ENCODE assay signal across 21 mouse cellular contexts in genomic region chr11:101027121-101027520, GRCm38 (mm10). TPM values are rescaled to one million over a fixed set of nuclear protein-coding genes. Genes with fewer than 3 reads are reported as not detected.
A peak's percentile ranks its signal among the peaks of the same experiment; 100 is the strongest.
DNase-seq lines count a peak whose midpoint lies in the region; ATAC-seq and TF ChIP-seq lines count a peak whose summit lies in the region.
"Had no signal": no experiment of that assay in that cellular context is flagged by ENCODE, and none has a peak within 500 bp of the region (broad histone marks: within the 10 kb centered on the region; RNA-seq: fewer than 3 reads in every experiment).

No protein-coding gene starts in this region.

- H3K36me3 ChIP-seq in heart, embryonic 10.5 days = peaks cover 86% of the 10 kb centered on the region
- H3K36me3 ChIP-seq in heart, embryonic 15.5 days = peaks cover 33% of the 10 kb centered on the region
- peaks cover 19% of the 10 kb centered on the region for H3K36me3 ChIP-seq in heart, embryonic 11.5 days (ENCODE audit: control insufficient read depth, insufficient read depth, low read length)

- DNase-seq in heart, embryonic 10.5 days (ENCODE audit: low spot score) = no peak
- no peak for DNase-seq in heart, adult 18-20 months
- no peak for DNase-seq in layer of hippocampus, adult 2 months (ENCODE audit: low spot score in 2 of 2)
- no peak for DNase-seq in layer of hippocampus, postnatal 14 days (ENCODE audit: low spot score in 2 of 2)
- no peak for DNase-seq in spleen, postnatal 10 days (ENCODE audit: low spot score in 2 of 2)
- DNase-seq: adrenal gland, adult 2 months; adrenal gland, postnatal 25 days; cerebellum, adult 18-20 months; cerebellum, adult 9-11 months; cerebellum, postnatal 36 days; heart, postnatal 36 days; kidney, adult 9 months had no signal

- no peak for ATAC-seq in heart, embryonic 15.5 days (replicated peaks; ENCODE audit: insufficient number of reproducible peaks, insufficient read depth, low FRiP score, low read depth)
- ATAC-seq in heart, embryonic 11.5 days (replicated peaks; ENCODE audit: insufficient number of reproducible peaks, low FRiP score, low TSS enrichment) = no peak
- ATAC-seq: forebrain, embryonic 16.5 days; hindbrain, embryonic 16.5 days; inflammation-experienced regulatory T-cells, adult 6 months had no signal

- TF ChIP-seq CTCF in layer of hippocampus, adult 2 months (conservative IDR thresholded peaks at IDR 0.05) = no peak

- H3K4me1 ChIP-seq in heart, embryonic 10.5 days = peaks cover 30% of the 10 kb centered on the region
- H3K4me1 ChIP-seq in heart, embryonic 15.5 days (replicated peaks) = peaks cover 27% of the 10 kb centered on the region
- peaks cover 24% of the 10 kb centered on the region for H3K4me1 ChIP-seq in heart, embryonic 11.5 days (ENCODE audit: control insufficient read depth, insufficient read depth, low read length)
- H3K4me1 ChIP-seq: embryonic facial prominence, embryonic 13.5 days; forebrain, embryonic 12.5 days; hindbrain, embryonic 12.5 days had no signal

- no peaks in the 10 kb centered on the region for H3K9me3 ChIP-seq in heart, embryonic 10.5 days
- no peaks in the 10 kb centered on the region for H3K9me3 ChIP-seq in heart, embryonic 15.5 days (replicated peaks)
- H3K9me3 ChIP-seq in heart, embryonic 11.5 days (replicated peaks; ENCODE audit: control insufficient read depth, low read length) = no peaks in the 10 kb centered on the region
- H3K9me3 ChIP-seq: embryonic facial prominence, embryonic 13.5 days; forebrain, embryonic 12.5 days; hindbrain, embryonic 12.5 days had no signal

- no peak overlapping the region for H3K4me3 ChIP-seq in heart, embryonic 10.5 days
- no peak overlapping the region for H3K4me3 ChIP-seq in heart, embryonic 15.5 days
- no peak overlapping the region for H3K4me3 ChIP-seq in heart, embryonic 11.5 days (ENCODE audit: low read depth, low read length)
- no peak overlapping the region for H3K4me3 ChIP-seq in layer of hippocampus, adult 2 months
- H3K4me3 ChIP-seq: embryonic facial prominence, embryonic 13.5 days; forebrain, embryonic 12.5 days; hindbrain, embryonic 12.5 days had no signal

- no peaks in the 10 kb centered on the region for H3K27me3 ChIP-seq in heart, embryonic 10.5 days (ENCODE audit: insufficient read depth, poor library complexity, severe bottlenecking)
- H3K27me3 ChIP-seq in heart, embryonic 15.5 days = no peaks in the 10 kb centered on the region
- H3K27me3 ChIP-seq in heart, embryonic 11.5 days (ENCODE audit: control insufficient read depth, insufficient read depth, low read length) = no peaks in the 10 kb centered on the region
- H3K27me3 ChIP-seq: embryonic facial prominence, embryonic 13.5 days; forebrain, embryonic 12.5 days; hindbrain, embryonic 12.5 days had no signal

- H3K9ac ChIP-seq in heart, embryonic 15.5 days = no peak overlapping the region
- H3K9ac ChIP-seq in heart, embryonic 11.5 days (ENCODE audit: low read depth, low read length) = no peak overlapping the region
- H3K9ac ChIP-seq: embryonic facial prominence, embryonic 13.5 days; forebrain, embryonic 12.5 days; hindbrain, embryonic 12.5 days had no signal

- WGBS in heart, embryonic 10.5 days = 86% methylated on average over 11 of the region's 11 CpGs
- whole genome bisulfite sequencing in heart, embryonic 15.5 days = 81% methylated on average over 11 of the region's 11 CpGs
- 83% methylated on average over 11 of the region's 11 CpGs for WGBS in heart, embryonic 11.5 days (ENCODE audit: insufficient replicate concordance)

- H3K4me2 ChIP-seq in heart, embryonic 15.5 days = no peak overlapping the region
- no peak overlapping the region for H3K4me2 ChIP-seq in heart, embryonic 11.5 days
- H3K4me2 ChIP-seq: embryonic facial prominence, embryonic 13.5 days; forebrain, embryonic 12.5 days; hindbrain, embryonic 12.5 days had no signal

- H3K27ac ChIP-seq in heart, embryonic 10.5 days = peak overlapping the region; percentile 8; the same call in 1 of the 2 replicates
- 0 out of 2 replicates have a peak overlapping the region, but pooled peaks have one; percentile 0 for H3K27ac ChIP-seq in heart, embryonic 15.5 days
- H3K27ac ChIP-seq in heart, embryonic 11.5 days (ENCODE audit: low read depth, low read length) = no peak overlapping the region
- H3K27ac ChIP-seq in layer of hippocampus, adult 2 months = peak overlapping the region; percentile 24; the same call in 1 of the 2 replicates
- H3K27ac ChIP-seq: embryonic facial prominence, embryonic 13.5 days; forebrain, embryonic 12.5 days; hindbrain, embryonic 12.5 days had no signal

RNA-seq across cellular contexts. Expression of gene Atp6v0a1, which starts 17.9 kb away (rescaled TPM):
- 54.4 and 66.3 TPM in 2 replicates for polyA plus RNA-seq in heart, embryonic 10.5 days (2016; fragmentation: Nextera tagmentation; extraction: Ambion mirVana)
- total RNA-seq in heart, adult 18-20 months (2021) = 10 to 100 TPM; 87.1 to 92.2 TPM
- 54.1 and 54.4 TPM in 2 replicates for polyA plus RNA-seq in heart, embryonic 15.5 days (2015; fragmentation: Nextera tagmentation; extraction: Ambion mirVana)
- polyA plus RNA-seq in heart, embryonic 11.5 days (2014; fragmentation: Nextera tagmentation; extraction: Ambion mirVana) = 57.1 and 62.2 TPM in 2 replicates
- 100 to 1,000 TPM; 457 to 476 TPM for total RNA-seq in layer of hippocampus, adult 2 months (2021)
- 100 to 1,000 TPM; 451 to 457 TPM for total RNA-seq in layer of hippocampus, postnatal 14 days (2021)

RNA-seq across cellular contexts. Expression of gene Naglu, which starts 42.7 kb away (rescaled TPM):
- 13.9 and 15.8 TPM in 2 replicates for polyA plus RNA-seq in heart, embryonic 10.5 days (2016; fragmentation: Nextera tagmentation; extraction: Ambion mirVana)
- 1 to 10 TPM; 7.2 to 8.4 TPM for total RNA-seq in heart, adult 18-20 months (2021)
- 11.6 and 16.3 TPM in 2 replicates for polyA plus RNA-seq in heart, embryonic 15.5 days (2015; fragmentation: Nextera tagmentation; extraction: Ambion mirVana)
- 9.6 and 13.1 TPM in 2 replicates for polyA plus RNA-seq in heart, embryonic 11.5 days (2014; fragmentation: Nextera tagmentation; extraction: Ambion mirVana)
- 1 to 10 TPM; 8.7 to 9.6 TPM for total RNA-seq in layer of hippocampus, adult 2 months (2021)
- 10 to 100 TPM in 1 of 2 experiments, 1 to 10 TPM in 1; 9.3 to 10.3 TPM for total RNA-seq in layer of hippocampus, postnatal 14 days (2021)

RNA-seq across cellular contexts. Expression of gene Hsd17b1, which starts 51.1 kb away (rescaled TPM):
- polyA plus RNA-seq in heart, embryonic 10.5 days (2016; fragmentation: Nextera tagmentation; extraction: Ambion mirVana) = 0.21 TPM in 1 of 2 replicates, not detected in the other
- under 1 TPM; 0.41 to 0.77 TPM for total RNA-seq in heart, adult 18-20 months (2021)
- not detected in 2 replicates for polyA plus RNA-seq in heart, embryonic 15.5 days (2015; fragmentation: Nextera tagmentation; extraction: Ambion mirVana)
- polyA plus RNA-seq in heart, embryonic 11.5 days (2014; fragmentation: Nextera tagmentation; extraction: Ambion mirVana) = 0.11 TPM in 1 of 2 replicates, not detected in the other
- under 1 TPM; 0.71 to 0.92 TPM for total RNA-seq in layer of hippocampus, adult 2 months (2021)
- under 1 TPM; 0.38 to 0.81 TPM for total RNA-seq in layer of hippocampus, postnatal 14 days (2021)
- polyA plus RNA-seq: heart, postnatal 0 days had no signal

RNA-seq across cellular contexts. Expression of gene Coasy, which starts 55.2 kb away (rescaled TPM):
- 36.5 and 37.0 TPM in 2 replicates for polyA plus RNA-seq in heart, embryonic 10.5 days (2016; fragmentation: Nextera tagmentation; extraction: Ambion mirVana)
- 10 to 100 TPM; 17.4 to 18.8 TPM for total RNA-seq in heart, adult 18-20 months (2021)
- polyA plus RNA-seq in heart, embryonic 15.5 days (2015; fragmentation: Nextera tagmentation; extraction: Ambion mirVana) = 26.6 and 29.0 TPM in 2 replicates
- polyA plus RNA-seq in heart, embryonic 11.5 days (2014; fragmentation: Nextera tagmentation; extraction: Ambion mirVana) = 29.6 and 34.3 TPM in 2 replicates
- 10 to 100 TPM; 24.9 to 25.8 TPM for total RNA-seq in layer of hippocampus, adult 2 months (2021)
- total RNA-seq in layer of hippocampus, postnatal 14 days (2021) = 10 to 100 TPM; 32.6 to 35.7 TPM

RNA-seq across cellular contexts. Expression of gene Cavin1, which starts 56.4 kb away (rescaled TPM):
- 139 and 252 TPM in 2 replicates for polyA plus RNA-seq in heart, embryonic 10.5 days (2016; fragmentation: Nextera tagmentation; extraction: Ambion mirVana)
- total RNA-seq in heart, adult 18-20 months (2021) = 100 to 1,000 TPM; 192 to 214 TPM
- polyA plus RNA-seq in heart, embryonic 15.5 days (2015; fragmentation: Nextera tagmentation; extraction: Ambion mirVana) = 429 and 457 TPM in 2 replicates
- 113 and 175 TPM in 2 replicates for polyA plus RNA-seq in heart, embryonic 11.5 days (2014; fragmentation: Nextera tagmentation; extraction: Ambion mirVana)
- total RNA-seq in layer of hippocampus, adult 2 months (2021) = 10 to 100 TPM; 14.3 to 16.3 TPM
- 10 to 100 TPM; 16.3 to 21.5 TPM for total RNA-seq in layer of hippocampus, postnatal 14 days (2021)

Comparison
In these comparisons a context has a peak if more than half of its experiments do, and no peak if none do; other contexts are left out.
1. RNA of gene Atp6v0a1, which starts 17.9 kb away (total RNA-seq): 457 to 476 TPM in layer of hippocampus, adult 2 months and 451 to 457 TPM in layer of hippocampus, postnatal 14 days; 87.1 to 92.2 TPM in heart, adult 18-20 months; every median in the first group is over 4 times any median in the second.